In the genomic region with DNA sequence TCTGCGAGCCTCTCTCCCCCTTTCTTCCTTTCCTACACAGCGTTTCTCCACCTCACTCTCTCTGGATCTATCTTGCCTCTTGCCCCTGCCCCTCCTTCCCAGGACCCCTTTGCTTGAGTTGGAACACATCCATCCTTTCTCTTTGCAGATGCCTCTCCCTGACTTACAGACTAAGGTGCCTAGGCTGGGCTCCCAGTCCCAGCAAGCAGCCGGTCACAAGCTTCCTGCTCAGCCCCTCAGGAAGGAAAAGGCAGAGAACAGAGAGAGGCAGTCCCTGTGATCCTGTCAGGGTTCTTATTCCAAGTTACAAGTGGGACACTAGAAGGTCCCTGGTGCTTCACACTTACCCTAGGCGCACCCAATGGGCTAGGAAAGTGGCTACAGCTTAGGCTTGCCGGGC, we compare ENCODE assay signal across 21 mouse cellular contexts. TPM values are rescaled to one million over a fixed set of nuclear protein-coding genes. Genes with fewer than 3 reads are reported as not detected.
DNase-seq lines count a peak whose midpoint lies in the region; ATAC-seq lines count a peak whose summit lies in the region.
"Had no signal": no experiment of that assay in that cellular context is flagged by ENCODE, and none has a peak within 500 bp of the region (broad histone marks: within the 10 kb centered on the region; RNA-seq: fewer than 3 reads in every experiment).

No protein-coding gene starts in this region.

- 5% methylated on average over 5 of the region's 5 CpGs for whole genome bisulfite sequencing in hindbrain, embryonic 16.5 days
- WGBS in limb, embryonic 10.5 days: 1% methylated on average over 5 of the region's 5 CpGs

- no peaks in the 10 kb centered on the region for H3K36me3 ChIP-seq in hindbrain, embryonic 16.5 days (ENCODE audit: control insufficient read depth, insufficient read depth, low read length)
- H3K36me3 ChIP-seq in limb, embryonic 10.5 days: no peaks in the 10 kb centered on the region
- H3K36me3 ChIP-seq: limb, embryonic 15.5 days had no signal

- H3K27me3 ChIP-seq in hindbrain, embryonic 16.5 days (replicated peaks; ENCODE audit: control insufficient read depth, insufficient read depth, low read length): peaks cover 81% of the 10 kb centered on the region
- peaks cover 100% of the 10 kb centered on the region for H3K27me3 ChIP-seq in limb, embryonic 10.5 days (ENCODE audit: low read depth, poor library complexity, severe bottlenecking)

- H3K9me3 ChIP-seq in hindbrain, embryonic 16.5 days (ENCODE audit: control insufficient read depth, low read length): no peaks in the 10 kb centered on the region
- no peaks in the 10 kb centered on the region for H3K9me3 ChIP-seq in limb, embryonic 10.5 days (replicated peaks)
- H3K9me3 ChIP-seq: limb, embryonic 15.5 days had no signal

- H3K27ac ChIP-seq in hindbrain, embryonic 16.5 days (ENCODE audit: low read depth, low read length): no peak overlapping the region
- no peak overlapping the region for H3K27ac ChIP-seq in limb, embryonic 10.5 days
- H3K27ac ChIP-seq: heart, adult 2 months; layer of hippocampus, adult 2 months; left cerebral cortex, adult 2 months; limb, embryonic 15.5 days; macrophage had no signal

- ATAC-seq in hindbrain, embryonic 16.5 days: no peak
- no peak for ATAC-seq in megakaryocyte, adult 5-6 weeks (ENCODE audit: poor library complexity, severe bottlenecking)
- ATAC-seq: CD4-positive, CD25-positive, alpha-beta regulatory T cell, adult 4 months had no signal

- H3K4me1 ChIP-seq in hindbrain, embryonic 16.5 days (ENCODE audit: control insufficient read depth, insufficient read depth, low read depth, low read length): peaks cover 3% of the 10 kb centered on the region; the same call in 1 of the 2 replicates
- H3K4me1 ChIP-seq in limb, embryonic 10.5 days: peaks cover 33% of the 10 kb centered on the region

- peak overlapping the region; percentile 47 for H3K4me2 ChIP-seq in hindbrain, embryonic 16.5 days (ENCODE audit: low read length)
- H3K4me2 ChIP-seq: limb, embryonic 15.5 days had no signal

- no peak overlapping the region; the same call in 1 of the 2 replicates for H3K9ac ChIP-seq in hindbrain, embryonic 16.5 days (ENCODE audit: low read depth, low read length)
- H3K9ac ChIP-seq: limb, embryonic 15.5 days had no signal

- H3K4me3 ChIP-seq in hindbrain, embryonic 16.5 days (ENCODE audit: low read length): peak overlapping the region; percentile 20
- H3K4me3 ChIP-seq in limb, embryonic 10.5 days: no peak overlapping the region
- H3K4me3 ChIP-seq: heart, adult 2 months; layer of hippocampus, adult 2 months; left cerebral cortex, adult 2 months; limb, embryonic 15.5 days had no signal

- peak; percentile 21 for DNase-seq in embryo, embryonic 10 days (ENCODE audit: low spot score)
- DNase-seq in embryo, embryonic 11 days: peak; percentile 26
- DNase-seq in limb, embryonic 10.5 days (ENCODE audit: low spot score): peak; percentile 64
- DNase-seq in adrenal gland, postnatal 25 days: no peak
- no peak for DNase-seq in gastrocnemius, postnatal 4 days (ENCODE audit: low spot score in 2 of 2)
- DNase-seq in adrenal gland, adult 18-20 months (ENCODE audit: low spot score in 2 of 2): no peak
- DNase-seq: cerebellum, adult 11 months; cerebellum, postnatal 25 days; heart, adult 2 months; lung, adult 18-20 months; thymus, postnatal 4 days had no signal

RNA-seq across cellular contexts. Expression of a gene that starts 7.6 kb away (rescaled TPM):
- 11.9 and 12.1 TPM in 2 replicates for polyA plus RNA-seq in hindbrain, embryonic 16.5 days (2015; fragmentation: Nextera tagmentation; extraction: Ambion mirVana)
- 0.05 and 0.20 TPM in 2 replicates for polyA plus RNA-seq in limb, embryonic 10.5 days (2016; fragmentation: Nextera tagmentation; extraction: Ambion mirVana)
- total RNA-seq in adrenal gland, postnatal 25 days (2021): not detected in 2 replicates
- total RNA-seq in gastrocnemius, postnatal 4 days (2021): not detected
- total RNA-seq in megakaryocyte, adult 5-6 weeks (2015): not detected in 2 replicates
- total RNA-seq in megakaryocyte, adult 5-6 weeks (2017): not detected in 2 replicates
- total RNA-seq in adrenal gland, adult 18-20 months (2021): not detected
- total RNA-seq: heart, adult 2 months; MEL had no signal
- polyA plus RNA-seq: heart, adult 2 months; heart, postnatal 0 days; intestine, embryonic 14.5 days; limb, embryonic 15.5 days; macrophage had no signal

Comparison
In these comparisons a context has a peak if more than half of its experiments do, and no peak if none do; other contexts are left out.
1. DNase-seq: peak in embryo, embryonic 10 days (single experiment), embryo, embryonic 11 days (single experiment) and limb, embryonic 10.5 days (single experiment); none in adrenal gland, postnatal 25 days (single experiment), gastrocnemius, postnatal 4 days (0 of 2) and adrenal gland, adult 18-20 months (0 of 2).